Mouse (Mus musculus) stomach, postnatal 0 days (tissue): ENCODE measurements around the gene Rabep1. TPM values are rescaled to one million over a fixed set of nuclear protein-coding genes. Genes with fewer than 3 reads are reported as not detected.
A peak's percentile ranks its signal among the peaks of the same experiment; 100 is the strongest.

Source experiments
- ATAC-seq: fragments of 200-750 bp; cut with Nextera tagmentation; 2 replicates; pipeline ENCODE4 v1.8.0; 2017; ENCODE audit not compliant: low FRiP score, low TSS enrichment
- DNase-seq: peaks from one replicate; pipeline ENCODE4 v3.0.0-alpha.2; 2016; ENCODE audit warnings: low spot score
- H3K27ac ChIP-seq: fragments of 300-500 bp; sonication (generic); replicated peaks from 2 replicates; pipeline ENCODE4 v1.5.1; 2014; ENCODE audit warnings: mild to moderate bottlenecking, control low read depth
- H3K27me3 ChIP-seq: fragments of 300-500 bp; sonication (generic); 2 replicates; pipeline ENCODE4 v1.6.1; 2014; ENCODE audit warnings: low read length; ENCODE audit not compliant: control insufficient read depth, insufficient read depth
- H3K36me3 ChIP-seq: fragments of 300-500 bp; sonication (generic); 2 replicates; pipeline ENCODE4 v1.6.1; 2014; ENCODE audit warnings: low read length, mixed read lengths; ENCODE audit not compliant: control insufficient read depth, insufficient read depth
- H3K4me1 ChIP-seq: fragments of 300-500 bp; sonication (generic); replicated peaks from 2 replicates; pipeline ENCODE4 v1.6.1; 2014; ENCODE audit warnings: antibody characterized with exemption; ENCODE audit not compliant: control insufficient read depth, insufficient read depth
- H3K4me2 ChIP-seq: fragments of 300-500 bp; sonication (generic); replicated peaks from 2 replicates; pipeline ENCODE4 v1.6.1; 2014; ENCODE audit warnings: low read depth, mild to moderate bottlenecking, control low read depth, moderate library complexity
- H3K4me3 ChIP-seq: fragments of 300-500 bp; sonication (generic); 2 replicates; pipeline ENCODE4 v1.5.1; 2014; ENCODE audit warnings: low read depth, low read length, control low read depth
- H3K9ac ChIP-seq: fragments of 300-500 bp; sonication (generic); 2 replicates; pipeline ENCODE4 v1.6.1; 2014; ENCODE audit warnings: mild to moderate bottlenecking, low read length, control low read depth, mixed read lengths
- H3K9me3 ChIP-seq: fragments of 300-500 bp; sonication (generic); 2 replicates; pipeline ENCODE4 v1.6.1; 2016; ENCODE audit warnings: low read length; ENCODE audit not compliant: control insufficient read depth
- CTCF ChIP-seq: IDR thresholded peaks from 2 replicates; pipeline ENCODE4 v1.5.1; 2016; ENCODE audit warnings: antibody characterized with exemption, low read depth, mild to moderate bottlenecking, moderate library complexity
- EP300 ChIP-seq: optimal IDR thresholded peaks from 2 replicates; pipeline ENCODE3; 2016; ENCODE audit warnings: antibody characterized with exemption
- WGBS: fragments of 180-500 bp; shearing (Covaris S2); extraction: QIAGEN DNeasy Blood & Tissue Kit; methylation state at CpG from one replicate; pipeline ENCODE4 v1.1.7; 2014; 5-methylcytosine and 5-hydroxymethylcytosine counted together
- polyA plus RNA-seq: library from polyadenylated mRNA; unstranded; fragments of >200 nt; fragmentation: Nextera tagmentation; extraction: Ambion mirVana; gene quantifications from 2 replicates; pipeline ENCODE4 v1.2.1, GENCODE M21; 2015

Gene Rabep1
- polyA plus RNA-seq, 1 experiment from 2014 or later, result 17.5 TPM

DNA sequence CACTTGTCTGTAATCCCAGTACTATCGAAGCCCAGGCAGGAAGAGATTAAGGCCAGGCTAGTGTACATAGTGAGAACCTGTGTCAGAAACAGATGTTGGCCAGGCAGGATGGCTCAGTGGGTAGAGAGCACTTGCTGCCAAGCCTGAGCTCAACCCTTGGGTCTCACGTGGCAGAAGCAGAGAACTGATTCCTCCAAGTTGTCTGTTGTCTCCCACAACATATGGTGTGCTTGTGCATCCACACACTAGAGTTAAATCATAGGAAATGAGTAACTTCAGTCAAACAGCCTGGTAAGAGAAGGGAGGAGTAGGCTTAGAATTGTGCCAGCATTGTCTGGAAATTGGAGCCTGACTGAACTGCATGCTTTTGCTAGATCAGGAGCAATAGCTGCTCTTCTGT lies 130.6 kb downstream of the Rabep1 start:
- DNase-seq (no peak), ATAC-seq (no peak)
- H3K4me3 ChIP-seq, result no peak overlapping the region
- no peaks in the 10 kb centered on the region for H3K9me3 ChIP-seq
- no peak overlapping the region for H3K4me2 ChIP-seq
- no peak overlapping the region for H3K27ac ChIP-seq
- TF ChIP-seq CTCF (no peak), EP300 (no peak)
- H3K4me1 ChIP-seq, result no peaks in the 10 kb centered on the region
- WGBS, result 63% methylated on average over 2 of the region's 2 CpGs
- H3K36me3 ChIP-seq, result peaks cover 26% of the 10 kb centered on the region
- no peak overlapping the region for H3K9ac ChIP-seq
- H3K27me3 ChIP-seq, result no peaks in the 10 kb centered on the region

DNA sequence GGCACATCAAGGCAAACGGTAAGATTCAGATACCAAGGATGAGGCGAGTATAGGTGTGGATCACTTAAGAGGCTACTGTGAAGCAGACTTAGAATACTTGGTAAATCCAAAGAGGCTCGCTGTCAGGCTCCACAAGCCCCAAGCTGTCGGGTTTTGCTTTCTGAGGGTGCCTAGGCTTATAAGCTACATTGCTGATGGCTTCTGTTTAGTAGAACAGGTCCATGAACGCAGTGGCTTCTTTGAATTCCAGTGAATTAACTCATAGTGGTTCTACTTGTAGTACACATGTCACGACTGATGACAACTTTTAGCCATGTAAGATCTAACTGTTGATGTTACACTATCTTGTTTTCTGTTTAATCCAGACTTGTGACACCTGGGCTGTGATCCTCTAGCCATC lies 132.7 kb downstream of the Rabep1 start:
- Histone ChIP-seq H3K27me3 (no peaks in the 10 kb centered on the region), H3K4me3 (no peak overlapping the region), H3K9me3 (no peaks in the 10 kb centered on the region), H3K9ac (no peak overlapping the region), H3K27ac (no peak overlapping the region), H3K4me2 (no peak overlapping the region), H3K36me3 (peaks cover 26% of the 10 kb centered on the region), H3K4me1 (no peaks in the 10 kb centered on the region)
- ATAC-seq, result no peak
- TF ChIP-seq CTCF, result no peak
- TF ChIP-seq EP300, result no peak
- no peak for DNase-seq
- WGBS, result 87% methylated on average over 6 of the region's 6 CpGs

- Histone ChIP-seq H3K4me3 (no peak overlapping the region), H3K27me3 (no peaks in the 10 kb centered on the region), H3K27ac (no peak overlapping the region), H3K4me2 (no peak overlapping the region), H3K36me3 (peaks cover 23% of the 10 kb centered on the region), H3K9me3 (no peaks in the 10 kb centered on the region), H3K9ac (no peak overlapping the region), H3K4me1 (no peaks in the 10 kb centered on the region)
- ATAC-seq, result no peak
- no peak for TF ChIP-seq CTCF
- no peak for DNase-seq
- WGBS, result 84% methylated on average over 6 of the region's 6 CpGs
These were observed 135.7 kb downstream of the Rabep1 start for GRCm38 (mm10) chr11:70980232-70980631.

DNA sequence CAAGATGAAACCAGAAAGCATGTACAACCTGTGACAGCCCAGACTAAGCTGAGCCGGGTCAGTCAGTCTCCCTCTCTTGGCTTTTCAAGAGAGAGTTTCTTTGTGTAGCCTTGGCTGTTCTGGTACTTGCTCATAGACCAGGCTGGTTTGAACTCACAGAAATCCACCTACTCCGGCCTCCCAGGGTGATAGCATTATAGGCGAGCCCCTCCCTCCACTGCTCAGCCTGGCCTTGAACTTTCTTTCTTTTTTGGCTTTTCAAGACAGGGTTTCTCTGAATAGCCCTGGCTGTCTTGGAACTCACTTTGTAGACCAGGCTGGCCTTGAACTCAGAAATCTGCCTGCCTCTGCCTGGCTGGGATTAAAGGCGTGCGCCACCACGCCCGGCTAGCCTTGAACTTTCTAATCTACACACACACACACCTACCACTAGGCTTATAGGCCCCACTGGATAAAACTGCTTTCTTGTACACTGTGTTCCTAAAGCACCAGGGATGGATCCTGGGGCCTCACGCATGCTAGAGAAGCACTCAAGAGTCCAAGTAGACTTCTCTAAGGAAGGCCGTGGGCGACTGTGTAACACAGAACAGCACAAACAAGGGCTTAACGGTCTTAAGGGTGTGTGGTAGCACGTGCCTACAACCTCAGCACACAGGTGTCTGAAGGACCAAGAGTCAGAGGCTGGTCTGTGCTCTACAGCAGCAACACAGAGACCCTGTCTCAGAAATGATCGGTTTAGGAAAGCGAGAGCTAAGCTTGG lies 136.4 kb downstream of the Rabep1 start:
- TF ChIP-seq CTCF, result no peak
- no peak for TF ChIP-seq EP300
- no peaks in the 10 kb centered on the region for H3K27me3 ChIP-seq
- no peak overlapping the region for H3K4me3 ChIP-seq
- no peak for DNase-seq
- H3K4me2 ChIP-seq, result no peak overlapping the region
- H3K36me3 ChIP-seq, result peaks cover 19% of the 10 kb centered on the region
- no peak overlapping the region for H3K9ac ChIP-seq
- no peaks in the 10 kb centered on the region for H3K4me1 ChIP-seq
- H3K9me3 ChIP-seq, result no peaks in the 10 kb centered on the region
- ATAC-seq, result no peak
- H3K27ac ChIP-seq, result no peak overlapping the region
- 90% methylated on average over 14 of the region's 14 CpGs for WGBS

- TF ChIP-seq EP300 (no peak), CTCF (no peak)
- Histone ChIP-seq H3K36me3 (peaks cover 21% of the 10 kb centered on the region), H3K27me3 (no peaks in the 10 kb centered on the region), H3K4me2 (peak overlapping the region; percentile 77), H3K9me3 (no peaks in the 10 kb centered on the region), H3K9ac (peak overlapping the region; percentile 91), H3K4me1 (no peaks in the 10 kb centered on the region), H3K27ac (no peak overlapping the region), H3K4me3 (peak overlapping the region; percentile 93)
- no peak for DNase-seq
- WGBS, result 7% methylated on average over 12 of the region's 12 CpGs
- ATAC-seq, result no peak
These were observed 137.5 kb downstream of the Rabep1 start for GRCm38 (mm10) chr11:70982030-70982429.

GRCm38 (mm10) chr11:70982557-70983228 lies 138.1 kb downstream of the Rabep1 start, which contains the start of gene C1qbp:
C1qbp (minus strand) TSS chr11:70983026.
- Histone ChIP-seq H3K4me3 (peak within 1 kb of the TSS; percentile 93), H3K36me3 (peaks cover 24% of the 10 kb centered on the region), H3K27ac (peak within 1 kb of the TSS; percentile 69; the same call in 1 of the 2 replicates), H3K4me1 (no peaks in the 10 kb centered on the region), H3K9me3 (no peaks in the 10 kb centered on the region), H3K9ac (peak within 1 kb of the TSS; percentile 91), H3K4me2 (peak within 1 kb of the TSS; percentile 77), H3K27me3 (no peaks in the 10 kb centered on the region)
- WGBS, result under 1% methylated on average over 47 of the region's 64 CpGs
- ATAC-seq, result peak; percentile 96
- TF ChIP-seq EP300 (no peak), CTCF (peak; percentile 97)
- DNase-seq, result peak; percentile 95

Other genes starting within 250 kb of the Rabep1 start
- gene 4930544D05Rik, start 228.9 kb upstream of the Rabep1 start, polyA plus RNA-seq, result not detected in 2 replicates
- gene Chrne, start 225.6 kb upstream of the Rabep1 start, polyA plus RNA-seq, result not detected in 2 replicates
- 0.06 and 0.07 TPM in 2 replicates for gene Gp1ba, start 205.7 kb upstream of the Rabep1 start, polyA plus RNA-seq
- 62.8 and 70.5 TPM in 2 replicates for gene Rnf167, start 197.5 kb upstream of the Rabep1 start, polyA plus RNA-seq
- gene Slc25a11, start 197.3 kb upstream of the Rabep1 start, polyA plus RNA-seq, result 120 and 121 TPM in 2 replicates
- 1,446 and 1,550 TPM in 2 replicates for gene Pfn1, start 190.1 kb upstream of the Rabep1 start, polyA plus RNA-seq
- 9.6 and 10.8 TPM in 2 replicates for gene Eno3, start 187.6 kb upstream of the Rabep1 start, polyA plus RNA-seq
- 77.7 and 79.4 TPM in 2 replicates for gene Spag7, start 175.4 kb upstream of the Rabep1 start, polyA plus RNA-seq
- 6.5 and 7.9 TPM in 2 replicates for gene Camta2, start 156.7 kb upstream of the Rabep1 start, polyA plus RNA-seq
- 1.6 and 2.1 TPM in 2 replicates for gene Inca1, start 144.6 kb upstream of the Rabep1 start, polyA plus RNA-seq
- 4.7 TPM in 2 replicates for gene Kif1c, start 144.2 kb upstream of the Rabep1 start, polyA plus RNA-seq
- 3.4 and 3.8 TPM in 2 replicates for gene Zfp3, start 80.6 kb upstream of the Rabep1 start, polyA plus RNA-seq
- 0.57 and 0.63 TPM in 2 replicates for gene Scimp, start 32.2 kb upstream of the Rabep1 start, polyA plus RNA-seq
- 54.4 and 56.4 TPM in 2 replicates for gene Nup88, start 125.2 kb downstream of the Rabep1 start, polyA plus RNA-seq
- 39.9 and 42.2 TPM in 2 replicates for gene Rpain, start 125.4 kb downstream of the Rabep1 start, polyA plus RNA-seq
- gene C1qbp, start 138.2 kb downstream of the Rabep1 start, polyA plus RNA-seq, result 168 and 175 TPM in 2 replicates
- gene Dhx33, start 159.7 kb downstream of the Rabep1 start, polyA plus RNA-seq, result 5.1 and 5.4 TPM in 2 replicates
- gene Mis12, start 174.8 kb downstream of the Rabep1 start, polyA plus RNA-seq, result 15.0 and 16.5 TPM in 2 replicates
- 63.3 and 66.0 TPM in 2 replicates for gene Derl2, start 175.1 kb downstream of the Rabep1 start, polyA plus RNA-seq
- gene 6330403K07Rik, start 188.7 kb downstream of the Rabep1 start, polyA plus RNA-seq, result 24.2 and 29.0 TPM in 2 replicates